Mouse (Mus musculus): ENCODE results near the gene Rbfox2. TPM values are rescaled to one million over a fixed set of nuclear protein-coding genes. Genes with fewer than 3 reads are reported as not detected.
"Not testable (repeated sequence)": the region's sequence is repeated elsewhere in the genome, so short reads cannot be mapped to it uniquely, and the experiment has no call there.

Gene Rbfox2
- polyA plus RNA-seq, 1 experiment from 2014 or later, result 57.8 TPM

- Histone ChIP-seq H3K4me1 (peaks cover 65% of the 10 kb centered on the region), H3K9me3 (no peaks in the 10 kb centered on the region), H3K27ac (no peak overlapping the region), H3K27me3 (no peaks in the 10 kb centered on the region), H3K4me3 (no peak overlapping the region), H3K4me2 (no peak overlapping the region), H3K36me3 (no peaks in the 10 kb centered on the region), H3K9ac (no peak overlapping the region)
- no peak for ATAC-seq (ENCODE audit: insufficient number of reproducible peaks, insufficient read depth, low FRiP score, low TSS enrichment, low read depth)
- WGBS, result 91% methylated on average over 3 of the region's 3 CpGs
These were observed 13.3 kb downstream of the Rbfox2 start for GRCm38 (mm10) chr15:77293493-77293892.

GRCm38 (mm10) chr15:77292381-77292780 is 14.4 kb downstream of the Rbfox2 start:
- Histone ChIP-seq H3K9me3 (no peaks in the 10 kb centered on the region), H3K27me3 (no peaks in the 10 kb centered on the region), H3K4me2 (no peak overlapping the region), H3K27ac (no peak overlapping the region), H3K36me3 (no peaks in the 10 kb centered on the region), H3K9ac (no peak overlapping the region), H3K4me1 (peaks cover 57% of the 10 kb centered on the region), H3K4me3 (no peak overlapping the region)
- WGBS, result 59% methylated on average over 6 of the region's 6 CpGs
- ATAC-seq (ENCODE audit: insufficient number of reproducible peaks, insufficient read depth, low FRiP score, low TSS enrichment, low read depth), result no peak

- whole genome bisulfite sequencing, result 23% methylated on average over 7 of the region's 7 CpGs
- Histone ChIP-seq H3K9ac (no peak overlapping the region), H3K27ac (no peak overlapping the region; the same call in 1 of the 2 replicates), H3K9me3 (no peaks in the 10 kb centered on the region), H3K4me3 (no peak overlapping the region), H3K36me3 (no peaks in the 10 kb centered on the region), H3K4me1 (peaks cover 54% of the 10 kb centered on the region), H3K4me2 (no peak overlapping the region), H3K27me3 (no peaks in the 10 kb centered on the region)
- no peak for ATAC-seq (ENCODE audit: insufficient number of reproducible peaks, insufficient read depth, low FRiP score, low TSS enrichment, low read depth)
These were observed 15.3 kb downstream of the Rbfox2 start for GRCm38 (mm10) chr15:77291471-77291870.

- ATAC-seq (ENCODE audit: insufficient number of reproducible peaks, insufficient read depth, low FRiP score, low TSS enrichment, low read depth), result no peak
- H3K9me3 ChIP-seq, result no peaks in the 10 kb centered on the region
- WGBS, result 80% methylated on average over 2 of the region's 2 CpGs
- no peak overlapping the region for H3K4me3 ChIP-seq
- H3K4me1 ChIP-seq, result peaks cover 46% of the 10 kb centered on the region
- no peak overlapping the region for H3K4me2 ChIP-seq
- H3K9ac ChIP-seq, result no peak overlapping the region
- no peak overlapping the region for H3K27ac ChIP-seq
- H3K36me3 ChIP-seq, result no peaks in the 10 kb centered on the region
- no peaks in the 10 kb centered on the region for H3K27me3 ChIP-seq
These were observed 16.5 kb downstream of the Rbfox2 start for GRCm38 (mm10) chr15:77290352-77290751.

DNA sequence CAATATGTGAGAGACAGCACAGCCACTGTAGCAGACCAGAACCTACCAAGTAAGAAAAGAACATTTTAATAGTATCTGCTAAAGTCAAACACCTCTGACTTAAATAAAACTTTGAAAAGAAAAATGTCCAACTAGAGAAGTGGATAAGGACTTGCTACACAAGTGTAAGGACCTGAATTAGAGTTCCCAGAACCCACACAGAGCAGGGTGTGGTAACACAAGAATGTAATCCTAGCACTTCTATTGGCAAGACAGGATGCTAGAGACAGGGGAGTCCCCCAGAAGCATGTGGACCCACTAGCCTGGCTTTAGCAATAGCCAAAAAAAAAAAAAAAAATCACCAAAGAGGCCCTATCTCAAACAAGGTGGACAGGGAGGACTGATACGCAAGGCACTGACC is 26.7 kb downstream of the Rbfox2 start:
- peaks cover 67% of the 10 kb centered on the region for H3K4me1 ChIP-seq
- H3K9ac ChIP-seq, result no peak overlapping the region
- no peak overlapping the region for H3K27ac ChIP-seq
- no peaks in the 10 kb centered on the region for H3K27me3 ChIP-seq
- H3K9me3 ChIP-seq, result no peaks in the 10 kb centered on the region
- no peak overlapping the region for H3K4me3 ChIP-seq
- 89% methylated on average over 1 of the region's 1 CpGs for WGBS
- no peak overlapping the region for H3K4me2 ChIP-seq
- no peak for ATAC-seq (ENCODE audit: insufficient number of reproducible peaks, insufficient read depth, low FRiP score, low TSS enrichment, low read depth)
- no peaks in the 10 kb centered on the region for H3K36me3 ChIP-seq

DNA sequence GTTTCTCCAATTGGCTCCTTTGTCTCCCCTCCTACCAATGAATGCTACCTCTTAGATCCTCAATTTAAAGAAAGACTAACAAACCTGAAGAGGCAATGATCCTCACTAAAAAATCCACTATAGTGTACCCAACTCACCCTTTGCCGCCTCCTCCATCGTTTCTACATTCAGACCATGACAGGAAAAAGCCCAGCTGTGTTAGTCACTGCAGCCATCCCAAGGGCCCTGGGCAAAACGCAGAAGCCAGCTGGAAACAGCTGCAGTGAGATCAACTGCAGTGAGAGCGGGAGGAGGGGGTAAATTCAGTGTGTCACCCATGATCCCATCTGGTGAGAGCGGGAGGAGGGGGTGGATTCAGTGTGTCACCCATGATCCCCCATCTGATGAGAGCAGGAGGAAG is 28.0 kb downstream of the Rbfox2 start:
- no peak overlapping the region for H3K4me2 ChIP-seq
- H3K27me3 ChIP-seq, result no peaks in the 10 kb centered on the region
- no peak overlapping the region for H3K4me3 ChIP-seq
- no peak for ATAC-seq (ENCODE audit: insufficient number of reproducible peaks, insufficient read depth, low FRiP score, low TSS enrichment, low read depth)
- H3K9ac ChIP-seq, result no peak overlapping the region
- H3K36me3 ChIP-seq, result no peaks in the 10 kb centered on the region
- H3K27ac ChIP-seq, result peak overlapping the region; percentile 39
- H3K4me1 ChIP-seq, result peaks cover 71% of the 10 kb centered on the region
- H3K9me3 ChIP-seq, result no peaks in the 10 kb centered on the region
- 44% methylated on average over 5 of the region's 5 CpGs for WGBS

DNA sequence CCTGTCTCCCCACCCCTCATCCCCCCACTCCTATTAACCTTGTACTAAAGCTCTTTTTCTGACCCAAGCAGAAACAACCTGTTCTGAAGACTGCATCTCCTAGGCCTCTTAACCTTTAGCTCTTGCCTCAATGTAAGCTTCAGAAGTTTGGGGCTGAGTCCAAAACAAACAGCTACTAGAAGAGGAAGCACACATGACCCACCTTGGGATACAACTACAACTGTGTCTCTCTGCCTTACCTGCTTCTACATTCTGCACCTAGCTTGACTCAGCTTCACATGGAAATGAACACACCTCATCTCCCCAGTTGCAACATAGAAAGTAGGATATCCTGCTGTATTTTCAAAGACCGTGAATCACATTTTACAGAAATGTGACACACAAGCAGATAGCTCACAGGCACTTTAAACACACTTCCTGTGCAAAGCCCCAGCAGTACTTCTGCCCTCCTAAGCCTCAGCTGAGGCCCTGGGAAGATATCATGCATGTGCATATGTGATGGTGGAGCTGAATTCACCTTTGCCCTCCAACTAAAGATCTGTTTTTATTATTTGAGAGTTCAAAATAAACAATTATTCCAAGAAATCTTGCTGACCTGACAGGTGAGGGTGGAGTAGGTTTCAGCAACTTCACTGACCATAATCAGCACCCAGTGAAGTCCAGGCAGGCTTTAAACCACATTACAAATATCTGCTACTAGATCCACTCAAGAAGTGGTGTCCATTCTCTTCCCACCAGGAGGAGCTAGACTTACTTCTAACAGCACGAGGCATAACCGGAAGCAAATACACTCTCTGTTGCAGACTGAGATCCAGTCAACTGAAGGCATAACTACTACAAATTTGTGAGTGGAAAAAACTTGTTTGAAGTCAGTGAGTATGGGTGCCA is 29.7 kb downstream of the Rbfox2 start:
- no peaks in the 10 kb centered on the region for H3K9me3 ChIP-seq
- WGBS, result 63% methylated on average over 3 of the region's 3 CpGs
- H3K27me3 ChIP-seq, result no peaks in the 10 kb centered on the region
- ATAC-seq (ENCODE audit: insufficient number of reproducible peaks, insufficient read depth, low FRiP score, low TSS enrichment, low read depth), result no peak
- peaks cover 61% of the 10 kb centered on the region for H3K4me1 ChIP-seq
- no peak overlapping the region for H3K4me3 ChIP-seq
- no peaks in the 10 kb centered on the region for H3K36me3 ChIP-seq
- no peak overlapping the region for H3K4me2 ChIP-seq
- H3K27ac ChIP-seq, result no peak overlapping the region; the same call in 1 of the 2 replicates
- no peak overlapping the region for H3K9ac ChIP-seq

DNA sequence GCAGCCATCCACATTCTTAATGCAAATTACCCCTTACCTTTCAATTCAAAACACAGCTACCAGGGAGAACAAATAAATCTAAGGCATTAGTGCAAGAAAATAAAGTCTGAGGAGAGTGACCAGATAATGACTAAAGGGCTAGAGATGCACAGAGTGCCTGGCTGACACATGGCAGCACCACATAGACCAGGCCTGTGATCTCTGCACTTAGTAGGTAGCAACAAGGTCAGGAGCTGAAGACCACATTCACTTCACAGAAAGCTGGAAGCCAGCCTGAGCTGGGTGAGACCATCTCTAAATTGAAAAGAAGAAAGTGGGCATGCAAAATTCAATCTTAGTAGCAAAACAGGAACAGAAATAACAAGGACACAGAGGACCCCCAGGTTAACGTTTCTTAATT is 30.5 kb downstream of the Rbfox2 start:
- H3K4me1 ChIP-seq, result peaks cover 61% of the 10 kb centered on the region
- H3K27me3 ChIP-seq, result no peaks in the 10 kb centered on the region
- ATAC-seq (ENCODE audit: insufficient number of reproducible peaks, insufficient read depth, low FRiP score, low TSS enrichment, low read depth), result no peak
- H3K4me2 ChIP-seq, result no peak overlapping the region
- H3K9ac ChIP-seq, result no peak overlapping the region
- H3K9me3 ChIP-seq, result no peaks in the 10 kb centered on the region
- no peak overlapping the region; the same call in 1 of the 2 replicates for H3K27ac ChIP-seq
- no peak overlapping the region for H3K4me3 ChIP-seq
- no peaks in the 10 kb centered on the region for H3K36me3 ChIP-seq
- 60% methylated on average over 1 of the region's 1 CpGs for WGBS

GRCm38 (mm10) chr15:77275572-77275971 is 31.2 kb downstream of the Rbfox2 start:
- H3K9me3 ChIP-seq, result no peaks in the 10 kb centered on the region
- no peak overlapping the region for H3K9ac ChIP-seq
- no peak overlapping the region for H3K27ac ChIP-seq
- H3K4me3 ChIP-seq, result no peak overlapping the region
- no peaks in the 10 kb centered on the region for H3K36me3 ChIP-seq
- WGBS, result 86% methylated on average over 2 of the region's 2 CpGs
- no peak overlapping the region for H3K4me2 ChIP-seq
- ATAC-seq (ENCODE audit: insufficient number of reproducible peaks, insufficient read depth, low FRiP score, low TSS enrichment, low read depth), result no peak
- peaks cover 62% of the 10 kb centered on the region for H3K4me1 ChIP-seq
- H3K27me3 ChIP-seq, result no peaks in the 10 kb centered on the region

GRCm38 (mm10) chr15:77273947-77274346 is 32.9 kb downstream of the Rbfox2 start:
- H3K27ac ChIP-seq, result no peak overlapping the region
- H3K9ac ChIP-seq, result no peak overlapping the region
- no peak overlapping the region for H3K4me2 ChIP-seq
- no peaks in the 10 kb centered on the region for H3K9me3 ChIP-seq
- H3K36me3 ChIP-seq, result no peaks in the 10 kb centered on the region
- 78% methylated on average over 6 of the region's 6 CpGs for WGBS
- no peak overlapping the region for H3K4me3 ChIP-seq
- peaks cover 55% of the 10 kb centered on the region for H3K4me1 ChIP-seq
- H3K27me3 ChIP-seq, result no peaks in the 10 kb centered on the region
- ATAC-seq (ENCODE audit: insufficient number of reproducible peaks, insufficient read depth, low FRiP score, low TSS enrichment, low read depth), result no peak

GRCm38 (mm10) chr15:77271285-77271684 is 35.5 kb downstream of the Rbfox2 start:
- no peaks in the 10 kb centered on the region for H3K9me3 ChIP-seq
- H3K27ac ChIP-seq, result no peak overlapping the region
- WGBS, result 87% methylated on average over 5 of the region's 5 CpGs
- H3K9ac ChIP-seq, result no peak overlapping the region
- peaks cover 55% of the 10 kb centered on the region for H3K4me1 ChIP-seq
- no peak for ATAC-seq (ENCODE audit: insufficient number of reproducible peaks, insufficient read depth, low FRiP score, low TSS enrichment, low read depth)
- H3K4me2 ChIP-seq, result no peak overlapping the region
- no peaks in the 10 kb centered on the region for H3K36me3 ChIP-seq
- H3K27me3 ChIP-seq, result no peaks in the 10 kb centered on the region
- H3K4me3 ChIP-seq, result no peak overlapping the region

DNA sequence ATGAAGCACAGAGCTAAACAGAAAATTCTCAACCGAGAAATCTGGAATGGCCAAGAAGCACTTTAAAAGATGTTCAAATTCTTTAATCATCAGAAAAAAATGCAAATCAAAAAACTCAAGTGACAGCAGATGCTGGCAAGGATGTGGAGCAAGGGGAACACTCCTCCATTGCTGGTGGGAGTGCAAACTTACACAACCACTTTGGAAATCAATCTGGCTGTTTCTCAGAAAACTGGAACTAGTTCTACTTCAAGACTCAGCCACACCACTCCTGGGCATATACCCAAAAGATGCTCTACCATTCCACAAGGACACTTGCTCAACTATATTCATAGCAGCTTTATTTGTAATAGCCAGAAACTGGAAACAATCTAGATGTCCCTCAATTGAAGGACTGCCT is 37.3 kb downstream of the Rbfox2 start:
- not testable (repeated sequence) for H3K36me3 ChIP-seq; H3K4me3 ChIP-seq; H3K9ac ChIP-seq; ATAC-seq (ENCODE audit: insufficient number of reproducible peaks, insufficient read depth, low FRiP score, low TSS enrichment, low read depth); H3K4me2 ChIP-seq; H3K9me3 ChIP-seq; H3K27me3 ChIP-seq; H3K27ac ChIP-seq
- WGBS, result 48% methylated on average over 1 of the region's 1 CpGs
- H3K4me1 ChIP-seq, result peaks cover 47% of the 10 kb centered on the region
